Mouse (Mus musculus): Measurements from ENCODE around the gene Ankrd40. TPM values are rescaled to one million over a fixed set of nuclear protein-coding genes. Genes with fewer than 3 reads are reported as not detected.

Gene Ankrd40
- 49.0 TPM for total RNA-seq (2023)

DNA sequence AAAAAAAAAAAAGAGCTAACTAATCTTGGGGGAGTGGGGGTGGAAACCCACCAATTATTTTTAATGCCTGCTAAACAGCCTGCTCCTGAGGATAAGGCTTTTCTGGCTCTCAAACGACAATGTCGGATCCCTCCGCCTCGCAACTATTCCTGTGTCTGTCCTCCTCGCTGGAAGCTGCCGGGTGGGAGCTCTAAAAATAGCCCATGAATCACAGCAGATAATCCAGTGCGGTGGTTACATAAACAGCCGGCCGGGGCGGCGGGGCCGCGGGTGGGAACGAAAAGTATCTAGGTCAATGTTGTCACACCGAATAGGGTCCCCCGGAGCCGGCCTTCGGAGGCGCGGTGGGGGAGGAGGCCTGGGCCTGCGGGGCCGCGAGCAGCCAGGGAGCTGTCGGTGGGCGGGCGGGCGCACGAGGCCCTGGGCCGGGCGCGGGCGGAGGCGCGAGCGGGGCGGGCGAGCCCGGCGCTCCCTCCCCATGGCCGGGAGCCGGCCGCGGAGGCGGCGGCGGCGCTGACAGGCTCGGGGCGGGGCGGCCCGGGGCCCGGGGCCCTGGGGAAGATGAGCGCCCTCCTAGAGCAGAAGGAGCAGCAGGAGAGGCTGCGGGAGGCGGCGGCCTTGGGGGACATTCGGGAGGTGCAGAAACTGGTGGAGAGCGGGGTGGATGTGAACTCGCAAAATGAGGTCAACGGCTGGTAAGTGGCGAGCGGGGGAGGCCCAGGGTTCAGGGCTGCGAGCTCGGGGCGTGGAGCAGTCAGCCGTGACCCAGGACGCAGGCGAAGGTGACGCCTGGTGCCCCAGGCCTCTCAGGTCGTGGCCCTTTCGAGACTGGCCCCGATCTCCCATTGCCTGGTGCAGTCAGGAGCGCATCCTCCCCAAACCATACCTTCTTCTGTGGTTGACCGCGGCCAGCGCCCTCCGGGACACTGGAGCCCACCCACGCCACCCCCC lies at the start of gene Ankrd40:
Gene Ankrd40, plus strand, starts transcription at position 309 of the 951 bp plus-strand sequence.

DNA sequence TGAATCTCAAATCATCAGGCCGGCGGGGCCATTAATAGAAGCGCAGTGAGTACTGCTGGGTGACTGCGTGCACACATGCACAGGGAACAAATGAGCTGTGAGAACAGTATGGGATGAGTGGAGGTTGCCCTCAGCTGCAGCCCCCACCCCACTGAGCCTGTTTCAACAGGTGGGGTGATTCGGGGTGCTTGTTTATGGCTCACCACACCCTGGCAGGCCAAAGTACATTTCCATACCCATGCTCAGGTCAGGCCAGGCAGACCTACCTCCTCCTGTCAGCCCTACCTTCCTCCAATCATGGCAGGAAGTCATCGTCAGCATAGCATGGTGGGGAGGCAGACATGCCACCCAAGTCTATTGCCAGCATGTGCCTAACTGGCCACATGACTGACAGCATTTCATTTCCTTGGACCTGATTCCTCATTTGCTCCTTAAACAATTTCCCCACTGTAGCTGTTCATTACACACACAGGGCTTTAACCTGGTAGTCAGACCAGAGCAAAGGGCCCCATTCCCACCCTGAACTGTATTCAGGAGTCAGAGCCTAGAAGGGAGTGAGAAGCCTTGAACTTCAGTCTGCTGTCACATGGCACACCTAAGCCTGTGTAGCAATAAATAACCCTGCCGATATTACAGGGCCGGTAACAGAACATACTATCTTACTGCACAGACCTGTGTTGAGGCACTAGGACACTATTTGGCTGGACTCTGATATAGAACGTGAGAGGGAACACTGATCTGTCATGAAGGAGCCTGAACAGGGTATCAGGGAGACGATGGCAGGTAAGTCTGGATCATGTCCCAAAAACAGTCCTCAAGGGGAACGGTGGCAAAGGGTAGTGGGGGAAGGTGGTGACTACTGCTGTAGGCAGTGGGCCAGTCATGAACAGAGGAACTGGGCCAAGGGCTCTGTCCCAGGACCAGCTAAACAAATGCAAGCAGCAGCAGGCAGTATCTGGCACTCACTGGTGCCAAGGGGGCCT lies 46.3 kb upstream of the Ankrd40 start, which contains the start of gene Gm21885:
Gene Gm21885, plus strand, starts transcription at position 675 of the 983 bp plus-strand sequence.

DNA sequence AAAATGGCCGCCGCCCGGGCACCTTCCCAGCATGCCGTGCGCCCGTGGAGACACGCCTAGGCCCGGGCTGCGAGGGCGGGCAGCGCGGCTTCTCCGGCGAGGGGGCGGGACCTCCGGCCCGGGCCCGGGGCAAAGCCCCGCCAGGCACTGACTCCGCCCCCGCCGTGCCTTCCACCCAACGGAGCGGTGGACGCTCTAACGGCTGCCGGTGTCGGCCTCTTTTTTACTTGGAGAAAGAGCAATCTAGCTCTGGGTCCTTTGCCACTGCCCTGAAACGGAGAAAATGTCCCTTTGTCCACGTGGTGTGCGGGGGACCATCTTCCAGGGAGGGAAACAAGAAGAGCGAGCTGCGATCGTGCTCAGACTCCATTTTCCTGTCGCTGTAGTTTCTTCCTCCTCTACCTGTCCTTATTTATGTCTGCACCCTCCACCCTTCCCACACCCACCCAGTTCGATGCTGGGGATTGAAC lies 5.8 kb upstream of the Ankrd40 start, which contains the start of gene Luc7l3:
Gene Luc7l3, minus strand, starts transcription at position 58 of the 470 bp plus-strand sequence.

Other genes with a start within 250 kb of the Ankrd40 start
- gene Tob1, start 116.5 kb upstream of the Ankrd40 start, total RNA-seq (2023): 97.6 TPM
- 1.1 TPM for gene Wfikkn2, start 82.0 kb upstream of the Ankrd40 start, total RNA-seq (2023)
- gene Gm21885, start 46.1 kb upstream of the Ankrd40 start, total RNA-seq (2023): not detected
- gene Luc7l3, start 6.0 kb upstream of the Ankrd40 start, total RNA-seq (2023): 108 TPM
- 4.5 TPM for gene Abcc3, start 65.0 kb downstream of the Ankrd40 start, total RNA-seq (2023)
- gene Cacna1g, start 146.2 kb downstream of the Ankrd40 start, total RNA-seq (2023): not detected
- gene Spata20, start 158.2 kb downstream of the Ankrd40 start, total RNA-seq (2023): not detected
- not detected for gene Epn3, start 172.0 kb downstream of the Ankrd40 start, total RNA-seq (2023)
- gene Mycbpap, start 193.7 kb downstream of the Ankrd40 start, total RNA-seq (2023): not detected
- 5.4 TPM for gene Rsad1, start 221.3 kb downstream of the Ankrd40 start, total RNA-seq (2023)
- gene Chad, start 237.0 kb downstream of the Ankrd40 start, total RNA-seq (2023): not detected

Measured in CD8-positive naive resting alpha-beta T cell, adult 57 days (primary cell).